Mouse (Mus musculus) CD8-positive naive resting alpha-beta T cell, adult 2 months (primary cell): ENCODE results near the gene Rarb.

Source experiments
- DNase-seq, 2 experiments: peaks; one replicate each; pipeline ENCODE4 v3.0.0; 2022; ENCODE audit warnings: low read depth in 2 of 2, low spot score in 2 of 2

Gene Rarb

GRCm38 (mm10) chr14:16439385-16440126 is 379.4 kb downstream of the Rarb start:
- no peak for DNase-seq

GRCm38 (mm10) chr14:16437386-16437785 is 381.6 kb downstream of the Rarb start:
- DNase-seq = no peak

GRCm38 (mm10) chr14:16434396-16435171 is 384.4 kb downstream of the Rarb start:
- peak in 1 of 2 experiments; percentile 41 for DNase-seq

DNA sequence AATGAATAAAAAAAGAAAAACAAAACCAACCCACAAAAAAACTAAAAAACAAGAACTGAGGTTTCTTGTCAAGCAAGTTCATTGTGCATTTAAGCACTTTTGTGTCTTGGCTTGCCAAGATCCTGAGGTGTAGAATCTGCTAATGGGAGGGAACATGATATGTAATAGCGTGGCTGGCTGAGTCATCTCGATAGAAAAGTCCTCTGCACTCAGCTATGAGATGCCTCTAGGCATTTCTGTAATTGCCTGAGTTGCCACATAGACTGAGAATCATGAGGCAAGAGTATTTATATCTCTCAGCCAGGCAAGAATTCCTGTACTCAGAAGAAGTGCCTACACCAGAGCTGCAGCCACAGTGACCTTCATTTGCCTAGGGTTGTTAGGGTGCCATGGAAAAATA is 385.8 kb downstream of the Rarb start:
- DNase-seq = no peak

GRCm38 (mm10) chr14:16432550-16432949 is 386.4 kb downstream of the Rarb start:
- DNase-seq = no peak

DNA sequence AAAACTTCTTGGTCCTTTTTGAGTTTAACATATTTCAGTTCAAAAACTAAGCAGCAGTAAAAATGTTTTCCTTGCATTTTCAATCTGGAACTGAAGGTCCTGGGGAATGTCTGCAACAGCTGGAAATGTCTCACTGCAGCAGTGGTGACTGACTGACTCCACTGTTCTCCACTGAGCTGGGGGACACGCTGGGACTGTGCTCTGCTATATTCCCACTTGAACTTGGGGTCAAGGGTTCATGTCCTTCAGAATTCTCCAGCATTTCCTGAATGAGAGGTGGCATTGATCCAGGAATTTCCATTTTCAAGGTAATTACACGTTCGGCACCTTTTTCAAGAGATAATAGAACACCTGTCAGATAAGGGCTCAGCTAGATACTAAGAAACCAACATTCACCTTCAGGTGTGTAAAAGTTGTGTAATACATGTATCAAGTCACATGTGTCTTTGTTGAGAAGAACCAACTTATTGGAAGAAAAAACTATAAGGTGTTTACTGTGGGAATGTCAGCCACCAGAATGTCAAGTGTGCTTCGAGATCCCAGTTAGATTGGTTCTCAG is 386.9 kb downstream of the Rarb start:
- DNase-seq = no peak

DNA sequence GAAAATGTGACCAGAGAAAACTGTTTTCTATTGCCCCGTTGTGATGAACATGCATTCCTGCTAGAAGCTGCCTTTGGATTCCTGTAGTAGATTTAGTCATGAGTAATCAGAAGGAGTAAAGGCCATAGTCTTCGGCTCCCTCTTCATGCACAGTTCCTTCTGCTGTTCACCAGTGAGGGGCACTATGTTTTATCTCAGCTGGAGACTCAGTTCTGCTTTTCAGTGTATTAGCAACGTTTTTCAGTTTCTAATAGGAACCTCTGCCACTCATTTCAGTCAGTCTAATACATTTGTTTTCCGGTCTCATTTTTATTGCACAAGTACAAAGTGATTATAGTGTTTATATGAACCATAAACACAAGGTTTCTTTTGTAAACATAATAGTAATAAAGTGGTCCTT is 391.4 kb downstream of the Rarb start:
- DNase-seq = no peak

GRCm38 (mm10) chr14:16414163-16414562 is 404.8 kb downstream of the Rarb start:
- DNase-seq = no peak

GRCm38 (mm10) chr14:16405187-16405586 is 413.8 kb downstream of the Rarb start:
- no peak for DNase-seq

DNA sequence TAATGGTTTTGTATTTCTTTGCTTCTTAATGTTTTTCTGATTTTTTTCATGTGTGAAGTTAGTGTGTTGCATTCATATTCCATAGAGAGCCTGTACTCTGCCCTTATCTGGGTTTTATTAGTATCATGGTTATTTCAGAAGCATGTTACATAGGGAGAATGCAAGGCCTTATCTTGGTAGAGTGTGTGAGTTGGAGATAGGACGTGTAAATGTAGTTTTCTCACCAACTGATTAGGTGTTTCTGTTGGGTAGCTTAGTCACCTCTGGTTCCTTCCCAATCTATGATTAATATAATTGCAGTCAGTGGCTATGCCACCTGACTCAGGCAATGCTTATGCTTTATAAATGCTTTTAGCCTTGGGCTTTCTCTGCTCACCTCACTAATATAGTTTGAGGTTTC is 434.2 kb downstream of the Rarb start:
- DNase-seq = no peak
